In the genomic region with DNA sequence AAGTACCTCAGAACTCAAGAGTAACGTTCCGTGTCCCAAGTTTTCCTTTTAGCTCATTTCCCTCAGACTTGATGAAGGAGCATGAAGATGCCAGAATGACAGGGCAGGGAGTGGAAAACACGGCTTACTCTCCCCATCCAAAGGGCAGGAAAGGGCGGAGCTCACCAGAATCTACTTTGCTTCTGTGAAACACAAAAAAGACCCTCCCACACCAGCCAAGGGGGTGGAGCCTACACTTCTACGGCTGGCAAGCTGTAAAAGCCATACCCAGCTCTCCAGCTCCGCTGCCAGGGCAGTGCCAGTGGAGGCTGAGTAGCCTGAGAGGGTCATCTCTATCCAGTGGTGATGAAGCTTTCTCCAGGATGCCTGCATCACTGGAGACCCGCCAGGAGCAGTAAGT, we compare ENCODE assay signal across 14 mouse cellular contexts. TPM values are rescaled to one million over a fixed set of nuclear protein-coding genes. Genes with fewer than 3 reads are reported as not detected.
DNase-seq lines count a peak whose midpoint lies in the region; ATAC-seq and TF ChIP-seq lines count a peak whose summit lies in the region.
"Had no signal": no experiment of that assay in that cellular context is flagged by ENCODE, and none has a peak within 500 bp of the region (broad histone marks: within the 10 kb centered on the region; RNA-seq: fewer than 3 reads in every experiment).

No protein-coding gene starts in this region.

- TF ChIP-seq POLR2A in spleen, adult 2 months (IDR thresholded peaks at IDR 0.05; ENCODE audit: low read depth, low read length), result no peak
- TF ChIP-seq POLR2A in small intestine, adult 2 months (IDR thresholded peaks at IDR 0.05; ENCODE audit: low read depth, low read length), result no peak

- H3K9me3 ChIP-seq in kidney, embryonic 14.5 days (ENCODE audit: control insufficient read depth, low read length), result no peaks in the 10 kb centered on the region
- H3K9me3 ChIP-seq in kidney, embryonic 15.5 days (replicated peaks), result no peaks in the 10 kb centered on the region
- H3K9me3 ChIP-seq: forebrain, embryonic 12.5 days; liver, embryonic 13.5 days had no signal

- H3K4me1 ChIP-seq in kidney, embryonic 14.5 days (ENCODE audit: control insufficient read depth, insufficient read depth, low read length), result peaks cover 8% of the 10 kb centered on the region
- peaks cover 37% of the 10 kb centered on the region for H3K4me1 ChIP-seq in kidney, embryonic 15.5 days
- peaks cover 31% of the 10 kb centered on the region; the same call in 1 of the 2 replicates for H3K4me1 ChIP-seq in spleen, adult 2 months (ENCODE audit: control insufficient read depth, insufficient read depth, insufficient read length)
- H3K4me1 ChIP-seq in small intestine, adult 2 months (ENCODE audit: control insufficient read depth, insufficient read depth, insufficient read length, low read length), result peaks cover 18% of the 10 kb centered on the region; the same call in 1 of the 2 replicates

- no peak overlapping the region for H3K4me3 ChIP-seq in kidney, embryonic 14.5 days (ENCODE audit: low read length)
- H3K4me3 ChIP-seq in kidney, embryonic 15.5 days (replicated peaks), result no peak overlapping the region
- no peak overlapping the region for H3K4me3 ChIP-seq in spleen, adult 2 months (ENCODE audit: extremely low read depth, insufficient read depth, insufficient read length)
- no peak overlapping the region for H3K4me3 ChIP-seq in small intestine, adult 2 months (ENCODE audit: low read depth, low read length)
- H3K4me3 ChIP-seq: forebrain, embryonic 12.5 days; liver, embryonic 13.5 days had no signal

- no peak for TF ChIP-seq CTCF in spleen, adult 2 months (IDR thresholded peaks at IDR 0.05; ENCODE audit: extremely low read depth, insufficient read depth, insufficient read length, insufficient replicate concordance)
- no peak for TF ChIP-seq CTCF in small intestine, adult 2 months (IDR thresholded peaks at IDR 0.05; ENCODE audit: extremely low read depth, insufficient read length, insufficient replicate concordance, low read depth, low read length)

- no peaks in the 10 kb centered on the region for H3K27me3 ChIP-seq in kidney, embryonic 14.5 days (ENCODE audit: control insufficient read depth, insufficient read depth, low read length)
- no peaks in the 10 kb centered on the region for H3K27me3 ChIP-seq in kidney, embryonic 15.5 days
- no peaks in the 10 kb centered on the region for H3K27me3 ChIP-seq in spleen, adult 2 months (ENCODE audit: control insufficient read depth, insufficient read depth, low read length)
- no peaks in the 10 kb centered on the region for H3K27me3 ChIP-seq in small intestine, adult 2 months (ENCODE audit: control insufficient read depth, insufficient read depth, low read length)
- H3K27me3 ChIP-seq: forebrain, embryonic 12.5 days; liver, embryonic 13.5 days had no signal

- H3K27ac ChIP-seq in kidney, embryonic 14.5 days (ENCODE audit: low read depth, low read length), result no peak overlapping the region
- no peak overlapping the region for H3K27ac ChIP-seq in kidney, embryonic 15.5 days
- H3K27ac ChIP-seq in spleen, adult 2 months (ENCODE audit: insufficient read depth, low read length), result peak overlapping the region; percentile 75
- H3K27ac ChIP-seq in small intestine, adult 2 months (ENCODE audit: insufficient read depth, low read depth, low read length), result peak overlapping the region; percentile 81
- H3K27ac ChIP-seq: forebrain, embryonic 12.5 days; liver, embryonic 13.5 days had no signal

- H3K9ac ChIP-seq in kidney, embryonic 14.5 days (ENCODE audit: low read depth, low read length), result no peak overlapping the region
- H3K9ac ChIP-seq in kidney, embryonic 15.5 days, result no peak overlapping the region
- H3K9ac ChIP-seq: forebrain, embryonic 12.5 days; liver, embryonic 13.5 days had no signal

- 0 out of 2 replicates have a peak overlapping the region, but pooled peaks have one; percentile 6 for H3K4me2 ChIP-seq in kidney, embryonic 14.5 days (replicated peaks; ENCODE audit: low read depth, low read length)
- H3K4me2 ChIP-seq in kidney, embryonic 15.5 days, result no peak overlapping the region
- H3K4me2 ChIP-seq: forebrain, embryonic 12.5 days; heart, embryonic 11.5 days; liver, embryonic 13.5 days had no signal

- no peak; the same call in 1 of the 2 replicates for ATAC-seq in kidney, embryonic 14.5 days (ENCODE audit: low FRiP score, low TSS enrichment)
- no peak for ATAC-seq in kidney, embryonic 15.5 days (replicated peaks; ENCODE audit: low FRiP score)

- DNase-seq in spleen, adult 2 months (ENCODE audit: low read depth in 1 of 2, low spot score in 2 of 2), result no peak
- no peak for DNase-seq in spleen, adult 12 weeks (ENCODE audit: low spot score)
- peak; percentile 51 for DNase-seq in ZHBTc4 (ENCODE audit: low read depth, low spot score)
- DNase-seq in urinary bladder, postnatal 10 days (ENCODE audit: low spot score), result no peak
- DNase-seq in natural killer cell, adult 2 months (ENCODE audit: low spot score in 2 of 2), result no peak
- DNase-seq: adrenal gland, adult 8-10 months; cerebellum, postnatal 14 days; kidney, adult 9 months; liver, embryonic 13.5 days had no signal

- H3K36me3 ChIP-seq in kidney, embryonic 14.5 days (ENCODE audit: control insufficient read depth, insufficient read depth, low read length), result no peaks in the 10 kb centered on the region
- H3K36me3 ChIP-seq in kidney, embryonic 15.5 days, result no peaks in the 10 kb centered on the region
- H3K36me3 ChIP-seq in spleen, adult 2 months (ENCODE audit: control insufficient read depth, insufficient read depth, low read length), result no peaks in the 10 kb centered on the region
- H3K36me3 ChIP-seq in small intestine, adult 2 months (ENCODE audit: control insufficient read depth, insufficient read depth, low read length), result no peaks in the 10 kb centered on the region; the same call in 1 of the 2 replicates
- H3K36me3 ChIP-seq: forebrain, embryonic 12.5 days; liver, embryonic 13.5 days had no signal

- 54% methylated on average over 7 of the region's 7 CpGs for WGBS in kidney, embryonic 14.5 days
- 56% methylated on average over 7 of the region's 7 CpGs for WGBS in kidney, embryonic 15.5 days
- 63% methylated on average over 7 of the region's 7 CpGs for WGBS in spleen, adult 2 months
- 31% methylated on average over 7 of the region's 7 CpGs for WGBS in small intestine, adult 2 months

RNA-seq across cellular contexts. Expression of a gene that starts 44.4 kb away (rescaled TPM):
- polyA plus RNA-seq in kidney, embryonic 14.5 days (2014; fragmentation: Nextera tagmentation; extraction: Ambion mirVana), result 4.7 and 5.2 TPM in 2 replicates
- polyA plus RNA-seq in kidney, embryonic 15.5 days (2015; fragmentation: Nextera tagmentation; extraction: Ambion mirVana), result 8.7 and 10.0 TPM in 2 replicates
- polyA plus RNA-seq in spleen, adult 2 months (2012; rRNA removed), result 108 TPM in 2 replicates
- 19.5 and 32.6 TPM in 2 replicates for polyA plus RNA-seq in small intestine, adult 2 months (2012; rRNA removed)

Comparison
In these comparisons a context has a peak if more than half of its experiments do, and no peak if none do; other contexts are left out.
1. H3K27ac ChIP-seq: peak in spleen, adult 2 months (single experiment) and small intestine, adult 2 months (single experiment); none in kidney, embryonic 14.5 days (single experiment) and kidney, embryonic 15.5 days (single experiment).